Mouse (Mus musculus) myocyte (in vitro differentiated cells): ENCODE results near the gene Shc3. TPM values are rescaled to one million over a fixed set of nuclear protein-coding genes. Genes with fewer than 3 reads are reported as not detected.

Experiments used
- H3K27me3 ChIP-seq: one replicate; pipeline ENCODE4 v1.6.1; 2011; ENCODE audit not compliant: control insufficient read depth, insufficient read depth, insufficient read length
- H3K36me3 ChIP-seq: one replicate; pipeline ENCODE4 v1.6.1; 2011; ENCODE audit not compliant: control insufficient read depth, insufficient read depth
- H3K4me2 ChIP-seq: one replicate; pipeline ENCODE4 v1.6.1; 2011; ENCODE audit warnings: low read depth, control low read depth
- H3K4me3 ChIP-seq: one replicate; pipeline ENCODE4 v1.5.1; 2011; ENCODE audit warnings: mild to moderate bottlenecking, control low read depth, moderate library complexity
- H3K79me2 ChIP-seq: one replicate; pipeline ENCODE4 v1.6.1; 2011; ENCODE audit not compliant: control insufficient read depth, insufficient read depth
- H3ac ChIP-seq: one replicate; pipeline ENCODE4 v1.6.1; 2011; ENCODE audit not compliant: control insufficient read depth, insufficient read length
- CEBPB ChIP-seq: IDR thresholded peaks from 2 replicates; pipeline ENCODE4 v1.6.1; 2011; ENCODE audit warnings: mild to moderate bottlenecking, moderate library complexity; ENCODE audit not compliant: poor library complexity, insufficient read depth, severe bottlenecking
- E2F4 ChIP-seq: IDR thresholded peaks from one replicate; pipeline ENCODE4 v1.6.1; 2011; ENCODE audit warnings: mild to moderate bottlenecking, control low read depth, moderate library complexity; ENCODE audit not compliant: insufficient read depth
- MAX ChIP-seq: IDR thresholded peaks from one replicate; pipeline ENCODE4 v1.6.1; 2011; ENCODE audit warnings: low read depth, mild to moderate bottlenecking, control low read depth
- MYOD1 ChIP-seq, 3 experiments: IDR thresholded peaks; one replicate each; pipeline ENCODE4 v1.6.1; 2011; ENCODE audit warnings: control low read depth in 2 of 3, low read depth in 2 of 3, mild to moderate bottlenecking in 2 of 3, moderate library complexity in 1 of 3; ENCODE audit not compliant: insufficient read length in 2 of 3, control insufficient read depth in 1 of 3
- MYOG ChIP-seq, 3 experiments: IDR thresholded peaks; one replicate each; pipeline ENCODE4 v1.6.1; 2011; ENCODE audit warnings: control low read depth in 2 of 3, low read depth in 2 of 3, mild to moderate bottlenecking in 2 of 3; ENCODE audit not compliant: insufficient read length in 2 of 3, control insufficient read depth in 1 of 3, insufficient read depth in 1 of 3
- POLR2A ChIP-seq: IDR thresholded peaks from one replicate; pipeline ENCODE4 v1.6.1; 2011; ENCODE audit warnings: low read depth, mild to moderate bottlenecking, control low read depth, moderate library complexity; ENCODE audit not compliant: insufficient read length
- POLR2AphosphoS2 ChIP-seq: IDR thresholded peaks from one replicate; pipeline ENCODE4 v1.6.1; 2011; ENCODE audit warnings: low read depth, control low read depth; ENCODE audit not compliant: insufficient read length
- REST ChIP-seq: IDR thresholded peaks from one replicate; pipeline ENCODE4 v1.6.1; 2011; ENCODE audit warnings: mild to moderate bottlenecking, control low read depth, moderate library complexity; ENCODE audit not compliant: insufficient read depth, insufficient read length
- SRF ChIP-seq: IDR thresholded peaks from one replicate; pipeline ENCODE4 v1.6.1; 2011; ENCODE audit warnings: low read depth; ENCODE audit not compliant: control insufficient read depth, insufficient read length
- TCF12 ChIP-seq: IDR thresholded peaks from one replicate; pipeline ENCODE4 v1.6.1; 2011; ENCODE audit warnings: mild to moderate bottlenecking, control low read depth; ENCODE audit not compliant: poor library complexity, insufficient read depth, severe bottlenecking
- TCF3 ChIP-seq: IDR thresholded peaks from one replicate; pipeline ENCODE4 v1.6.1; 2011; ENCODE audit warnings: low read depth, control low read depth; ENCODE audit not compliant: insufficient read length
- USF1 ChIP-seq: IDR thresholded peaks from one replicate; pipeline ENCODE4 v1.6.1; 2011; ENCODE audit warnings: low read depth, mild to moderate bottlenecking, control low read depth, moderate library complexity
- polyA plus RNA-seq: library from polyadenylated mRNA; unstranded; fragments of >200 nt; fragmentation: generic; extraction: Trizol; gene quantifications from one replicate; pipeline ENCODE4 v1.2.1, GENCODE M21; 2012; ENCODE audit warnings: missing spikeins

The Shc3 gene
- polyA plus RNA-seq, 1 experiment, result 0.17 TPM

DNA sequence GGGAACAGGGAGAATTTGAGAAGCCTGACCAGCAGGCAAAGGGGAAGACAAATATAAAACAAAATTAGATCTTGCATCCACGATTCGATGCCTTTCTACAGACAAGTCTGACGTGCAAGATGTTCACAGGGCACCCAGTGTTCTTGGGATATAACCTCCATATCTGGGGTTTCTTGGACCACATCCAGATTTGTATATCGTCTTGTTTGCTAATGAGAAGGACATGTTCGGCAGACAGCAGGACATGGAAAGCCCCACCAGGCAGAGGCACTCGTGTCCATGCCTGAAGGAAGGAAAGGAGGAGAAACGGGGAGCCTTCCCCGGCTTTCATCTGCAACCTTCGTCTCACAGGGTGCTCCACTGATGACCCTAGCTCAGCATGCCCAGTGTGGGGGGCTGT lies 158.0 kb downstream of the Shc3 start:
- H3K36me3 ChIP-seq, result no peaks in the 10 kb centered on the region
- H3K27me3 ChIP-seq, result no peaks in the 10 kb centered on the region
- H3K4me2 ChIP-seq, result peak overlapping the region; percentile 59
- H3K79me2 ChIP-seq, result peaks cover 18% of the 10 kb centered on the region
- no peak overlapping the region for H3ac ChIP-seq
- no peak overlapping the region for H3K4me3 ChIP-seq
- TF ChIP-seq TCF12 (no peak), E2F4 (no peak), SRF (no peak), USF1 (no peak), POLR2A (no peak), MAX (no peak), MYOD1 (IDR thresholded peaks at IDR 0.05; ENCODE audit: control insufficient read depth in 1 of 3, insufficient read length in 2 of 3, low read depth in 2 of 3) (no peak), POLR2AphosphoS2 (no peak), CEBPB (no peak), MYOG (IDR thresholded peaks at IDR 0.05; ENCODE audit: control insufficient read depth in 1 of 3, insufficient read depth in 1 of 3, insufficient read length in 2 of 3, low read depth in 2 of 3) (no peak), TCF3 (no peak), REST (no peak)

DNA sequence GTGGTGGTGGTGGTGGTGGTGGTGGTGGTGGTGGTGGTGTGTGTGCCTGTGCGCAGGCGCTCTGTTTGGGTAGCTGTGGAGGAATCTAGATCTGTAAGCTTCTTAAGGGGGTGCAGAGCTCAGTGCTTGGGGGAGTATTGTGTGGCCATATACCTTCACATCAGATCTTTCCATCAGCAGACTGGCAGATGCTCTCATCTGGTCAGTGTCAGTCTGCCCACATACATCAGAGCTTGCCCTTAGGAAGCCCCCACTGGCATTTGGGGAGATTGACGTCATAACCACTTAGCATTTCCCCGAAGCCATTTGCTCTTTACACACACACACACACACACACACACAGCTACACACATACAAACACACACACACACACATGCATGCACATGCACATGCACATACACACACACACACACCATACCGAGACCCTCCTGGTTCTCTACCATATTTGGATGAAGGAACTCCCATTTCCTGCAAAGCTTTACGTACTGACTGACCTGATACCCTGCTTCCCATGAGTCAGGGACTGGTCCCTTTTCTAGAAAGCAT lies 159.2 kb downstream of the Shc3 start:
- Histone ChIP-seq H3K36me3 (no peaks in the 10 kb centered on the region), H3K27me3 (no peaks in the 10 kb centered on the region), H3K79me2 (peaks cover 18% of the 10 kb centered on the region), H3ac (no peak overlapping the region), H3K4me2 (peak overlapping the region; percentile 59), H3K4me3 (peak overlapping the region; percentile 35)
- TF ChIP-seq MYOD1 (IDR thresholded peaks at IDR 0.05; ENCODE audit: control insufficient read depth in 1 of 3, insufficient read length in 2 of 3, low read depth in 2 of 3) (no peak), MAX (no peak), MYOG (IDR thresholded peaks at IDR 0.05; ENCODE audit: control insufficient read depth in 1 of 3, insufficient read depth in 1 of 3, insufficient read length in 2 of 3, low read depth in 2 of 3) (no peak), POLR2A (no peak), E2F4 (no peak), TCF12 (no peak), POLR2AphosphoS2 (no peak), USF1 (no peak), TCF3 (no peak), CEBPB (no peak), SRF (no peak), REST (no peak)

DNA sequence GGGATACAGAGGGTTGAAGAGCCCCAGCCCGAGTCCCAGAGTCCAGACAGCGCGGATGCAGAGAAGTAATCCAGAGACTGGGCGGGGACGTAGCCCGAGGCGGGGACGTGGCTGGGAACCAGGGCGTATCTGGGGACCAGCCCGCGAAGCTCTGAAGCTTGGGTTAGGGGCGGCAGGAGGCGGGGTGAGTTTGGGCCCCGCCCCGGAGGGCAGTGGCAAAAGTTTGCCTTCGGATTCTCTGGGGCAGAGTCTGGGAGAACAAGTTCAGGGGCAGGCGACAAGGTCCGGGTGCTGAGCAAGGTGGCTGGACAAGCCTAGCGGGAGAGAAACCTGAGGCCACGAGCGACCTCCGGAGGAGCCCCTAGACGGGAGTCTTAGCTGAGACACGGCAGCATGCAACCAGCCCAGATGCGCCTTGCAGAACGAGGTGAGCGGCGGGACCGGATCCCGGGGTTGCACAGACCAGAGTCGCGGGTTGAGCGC lies 160.7 kb downstream of the Shc3 start, which contains the start of gene S1pr3:
Gene S1pr3, plus strand, starts transcription at position 121 of the 483 bp plus-strand sequence.
- Histone ChIP-seq H3ac (no peak within 1 kb of the TSS), H3K27me3 (no peaks in the 10 kb centered on the region), H3K36me3 (no peaks in the 10 kb centered on the region), H3K4me2 (peak within 1 kb of the TSS; percentile 88), H3K4me3 (peak within 1 kb of the TSS; percentile 35), H3K79me2 (peaks cover 18% of the 10 kb centered on the region)
- TF ChIP-seq USF1 (no peak), POLR2A (peak; percentile 61), TCF12 (no peak), TCF3 (no peak), MYOG (IDR thresholded peaks at IDR 0.05; ENCODE audit: control insufficient read depth in 1 of 3, insufficient read depth in 1 of 3, insufficient read length in 2 of 3, low read depth in 2 of 3) (no peak)

DNA sequence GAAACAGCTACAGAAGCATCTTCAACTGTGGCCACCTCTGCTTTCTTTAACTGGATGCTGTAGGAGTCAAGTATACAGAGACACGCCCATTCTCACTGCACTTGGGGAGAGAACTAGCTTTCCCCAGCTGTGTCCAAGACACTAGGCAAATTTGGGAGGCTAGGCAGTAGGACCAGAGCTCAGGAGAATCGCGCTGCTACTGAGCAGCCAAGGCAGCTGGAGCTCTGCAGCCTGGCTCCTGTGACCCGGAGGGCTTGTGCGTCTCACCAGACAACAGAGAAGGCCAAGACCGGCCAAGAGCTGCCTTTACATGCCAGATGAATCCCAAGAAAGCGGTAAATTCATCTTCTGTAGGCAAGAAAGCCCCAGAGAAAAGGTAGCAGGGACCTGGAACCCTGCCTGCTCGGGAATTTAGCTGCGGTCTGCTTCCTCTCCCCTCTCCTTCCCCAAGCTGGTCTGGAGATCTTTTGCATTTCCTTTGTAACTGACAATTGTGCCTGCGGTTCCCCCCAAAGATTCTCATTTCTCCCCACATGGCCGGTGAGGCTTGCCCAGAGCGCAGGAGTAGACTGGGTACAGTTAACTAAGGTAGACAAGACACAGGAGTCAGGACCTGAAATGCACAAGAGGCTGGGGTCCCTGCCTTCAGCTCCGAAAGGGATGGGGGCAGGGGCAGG lies 161.5 kb downstream of the Shc3 start:
- H3K36me3 ChIP-seq, result no peaks in the 10 kb centered on the region
- peak overlapping the region; percentile 35 for H3K4me3 ChIP-seq
- H3ac ChIP-seq, result no peak overlapping the region
- TF ChIP-seq CEBPB (no peak), E2F4 (no peak), TCF3 (no peak), TCF12 (no peak), MYOG (IDR thresholded peaks at IDR 0.05; ENCODE audit: control insufficient read depth in 1 of 3, insufficient read depth in 1 of 3, insufficient read length in 2 of 3, low read depth in 2 of 3) (no peak), USF1 (no peak), MYOD1 (IDR thresholded peaks at IDR 0.05; ENCODE audit: control insufficient read depth in 1 of 3, insufficient read length in 2 of 3, low read depth in 2 of 3) (no peak), POLR2A (no peak), POLR2AphosphoS2 (no peak)
- no peak overlapping the region for H3K4me2 ChIP-seq
- no peaks in the 10 kb centered on the region for H3K27me3 ChIP-seq
- peaks cover 18% of the 10 kb centered on the region for H3K79me2 ChIP-seq
